Mouse (Mus musculus): ENCODE data around the gene Eogt.

Eogt gene

GRCm38 (mm10) chr6:97148383-97149251 is at the start of gene Eogt:
Gene Eogt (minus strand): TSS chr6:97149182.
- DNase-seq (ENCODE audit: extremely low spot score): peak; percentile 77

DNA sequence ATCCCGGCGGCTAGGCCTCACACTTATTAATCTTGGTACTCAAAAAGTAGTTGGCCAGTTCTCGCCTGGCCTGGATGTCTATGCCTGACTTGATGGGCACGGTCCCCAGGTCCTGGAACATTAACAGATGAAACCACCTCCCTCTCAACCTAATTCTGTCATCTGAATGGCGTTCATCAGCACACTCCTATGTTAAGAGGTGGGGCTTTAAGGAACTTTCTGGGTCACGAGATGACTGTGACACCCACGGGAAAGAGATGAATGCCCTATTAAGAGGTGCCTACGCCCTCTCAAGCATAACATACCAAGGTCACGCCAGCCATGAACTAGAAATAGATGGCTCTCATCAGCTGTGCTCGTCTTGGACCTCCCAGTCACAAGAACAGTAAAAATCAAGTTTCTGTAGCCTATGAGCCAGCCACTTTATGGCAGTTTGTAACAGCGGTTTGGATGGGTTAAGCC is 30.4 kb upstream of the Eogt start:
- no peak for DNase-seq (ENCODE audit: extremely low spot score)

DNA sequence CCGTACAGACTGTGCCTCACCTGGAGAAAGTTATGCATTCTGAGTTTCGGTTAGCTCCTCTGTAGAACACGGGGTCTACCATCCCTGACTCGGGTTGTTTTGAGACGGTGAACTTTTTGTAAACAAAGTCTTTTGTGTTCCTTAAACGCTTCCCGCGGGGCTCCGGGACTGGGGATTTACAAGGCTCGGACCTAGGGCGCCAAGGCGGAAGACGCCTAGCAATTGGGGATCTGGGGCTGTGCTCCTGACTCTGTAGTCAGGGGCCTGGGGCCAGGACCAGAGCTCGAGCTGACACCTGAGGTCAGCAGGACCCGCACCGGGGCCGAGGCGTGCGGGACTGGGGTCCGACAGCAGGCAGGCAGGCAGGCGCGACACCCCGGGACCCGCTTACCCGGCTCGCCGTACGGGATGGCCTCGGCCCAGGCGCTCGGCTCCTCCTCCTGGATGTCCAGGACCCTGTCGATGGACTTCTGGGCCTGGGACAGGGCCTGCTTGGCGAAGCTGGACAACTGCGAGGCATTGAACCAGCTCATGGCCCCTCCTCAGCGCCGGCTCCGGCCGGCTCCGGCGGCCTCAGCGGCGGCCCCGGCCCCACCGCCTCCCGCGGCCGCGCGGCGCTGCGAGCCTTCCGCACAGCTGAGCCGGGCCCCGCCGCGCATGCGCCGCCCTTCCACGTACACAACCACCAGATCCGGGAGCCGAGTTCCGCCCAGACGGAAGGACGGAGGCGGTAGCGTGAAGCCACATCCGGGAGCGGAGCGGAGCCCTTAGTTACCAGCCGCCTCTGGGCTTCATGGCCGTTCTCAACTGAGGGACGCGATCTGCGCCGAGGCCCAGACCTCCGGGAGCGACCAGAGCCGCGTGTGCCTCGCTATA is 29.7 kb upstream of the Eogt start, which contains the start of gene Tmf1:
Gene Tmf1 (minus strand): TSS at position 632 of the 876 bp plus-strand sequence.
- peak; percentile 90 for DNase-seq (ENCODE audit: extremely low spot score)

DNA sequence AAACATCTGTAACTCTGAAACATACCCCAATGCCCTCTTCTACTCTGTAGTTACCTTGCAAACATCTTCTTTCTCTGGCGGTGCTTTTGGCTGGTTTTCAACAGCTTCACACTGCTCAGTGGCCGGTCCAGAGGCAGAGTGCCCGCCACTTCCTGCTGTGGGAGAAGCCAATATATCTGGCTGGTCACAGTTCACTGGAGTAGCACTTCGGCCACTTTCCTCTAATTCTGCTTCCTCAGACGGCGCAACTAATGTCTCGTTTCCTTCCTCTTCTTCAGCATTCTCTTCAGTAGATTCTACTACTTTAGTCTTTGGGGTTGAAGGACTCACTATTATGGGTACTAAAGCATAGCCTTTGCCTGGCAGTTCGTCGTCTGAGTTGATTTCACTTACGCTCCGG is 26.7 kb upstream of the Eogt start:
- DNase-seq (ENCODE audit: extremely low spot score): no peak

GRCm38 (mm10) chr6:97150156-97150555 is 1.2 kb upstream of the Eogt start:
- DNase-seq (ENCODE audit: extremely low spot score): no peak

DNA sequence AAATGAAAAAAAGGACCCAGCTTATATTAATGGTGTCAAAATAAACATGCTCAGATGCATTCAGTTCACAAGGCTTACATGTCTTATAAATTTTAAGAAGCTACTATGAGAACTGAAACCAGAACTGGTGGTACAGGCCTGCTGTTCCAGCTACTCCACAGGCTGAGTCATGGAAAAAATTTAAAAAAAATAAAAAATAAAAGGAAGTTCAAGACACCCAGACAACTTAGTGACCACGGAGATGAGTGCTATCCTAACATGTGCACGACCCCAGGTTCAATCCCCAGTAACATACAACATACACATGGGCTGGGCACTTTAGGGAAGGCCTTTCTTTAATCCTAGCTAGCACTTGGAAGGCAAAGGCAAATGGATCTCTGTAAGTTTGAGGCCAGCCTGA is 739 bp upstream of the Eogt start:
- DNase-seq (ENCODE audit: extremely low spot score): no peak

DNA sequence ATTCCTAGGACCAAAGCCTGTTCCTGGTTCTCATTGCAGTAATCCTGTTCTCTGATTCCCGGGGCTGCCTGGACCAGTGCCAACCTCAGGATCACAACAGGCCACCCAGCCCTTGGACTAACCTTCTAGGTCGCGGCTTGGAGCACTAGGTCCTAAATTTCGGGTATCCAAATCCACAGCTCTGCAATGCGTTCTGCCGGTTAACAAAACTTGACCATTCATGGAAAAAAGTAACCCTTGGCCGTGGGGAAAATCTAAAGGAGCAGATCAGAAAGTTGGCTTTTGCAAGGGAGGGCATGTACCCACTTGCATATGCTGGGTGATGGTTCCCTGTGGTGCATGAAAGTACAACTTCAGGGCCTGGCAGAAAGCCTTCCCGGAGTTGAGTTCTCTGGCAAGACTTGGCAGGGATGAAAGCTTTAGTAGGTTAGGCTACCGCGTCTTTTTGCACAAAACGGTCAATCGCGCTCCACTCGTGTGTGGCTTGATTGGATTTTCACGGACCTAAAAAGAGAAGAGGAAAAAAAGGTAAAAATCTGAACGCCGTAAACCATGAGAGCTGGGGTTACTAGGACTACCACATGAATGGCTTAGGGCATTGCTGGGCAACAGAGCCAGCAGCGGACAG is 1.1 kb downstream of the Eogt start:
- DNase-seq (ENCODE audit: extremely low spot score): peak; percentile 19

GRCm38 (mm10) chr6:97145156-97145555 is 3.8 kb downstream of the Eogt start:
- no peak for DNase-seq (ENCODE audit: extremely low spot score)

DNA sequence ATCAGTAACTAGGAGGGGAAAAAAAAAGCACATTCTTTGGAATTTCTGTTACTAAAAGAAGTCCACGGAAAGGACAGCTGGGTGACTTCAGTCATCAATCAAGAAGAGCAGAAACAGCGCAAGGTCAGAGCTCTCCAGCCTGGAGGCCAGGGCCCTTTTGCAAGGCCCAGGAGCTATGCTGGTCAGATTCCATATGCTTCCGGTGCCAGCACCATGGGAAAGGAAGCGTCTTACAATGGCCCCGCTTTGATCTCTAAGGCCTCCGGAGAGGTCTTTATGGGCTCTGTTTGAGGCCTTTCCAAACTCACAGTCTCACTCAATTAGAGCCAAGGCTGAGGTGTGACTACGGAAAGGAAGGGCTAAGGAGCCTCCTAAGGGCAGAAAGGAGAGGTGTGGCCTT is 4.6 kb downstream of the Eogt start:
- peak; percentile 40 for DNase-seq (ENCODE audit: extremely low spot score)

DNA sequence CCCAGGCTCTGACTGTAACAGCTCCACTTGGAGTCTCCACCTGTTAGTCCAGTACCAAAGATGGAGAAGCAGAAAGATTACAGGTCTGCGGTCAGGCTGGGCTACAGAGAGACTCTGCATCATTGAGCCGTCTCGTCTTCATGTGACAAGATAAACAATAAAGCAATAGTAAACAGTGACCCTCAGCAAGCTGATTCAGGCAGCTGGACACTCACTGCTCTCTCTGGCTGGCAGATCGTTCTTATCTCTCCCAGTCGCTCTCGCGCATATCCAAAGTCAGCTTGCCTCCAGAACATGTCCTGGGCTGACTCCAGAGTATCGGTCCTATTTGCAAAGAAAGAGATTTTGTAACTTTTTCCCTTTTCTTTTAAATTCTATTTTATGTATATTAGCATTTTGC is 6.4 kb downstream of the Eogt start:
- no peak for DNase-seq (ENCODE audit: extremely low spot score)

DNA sequence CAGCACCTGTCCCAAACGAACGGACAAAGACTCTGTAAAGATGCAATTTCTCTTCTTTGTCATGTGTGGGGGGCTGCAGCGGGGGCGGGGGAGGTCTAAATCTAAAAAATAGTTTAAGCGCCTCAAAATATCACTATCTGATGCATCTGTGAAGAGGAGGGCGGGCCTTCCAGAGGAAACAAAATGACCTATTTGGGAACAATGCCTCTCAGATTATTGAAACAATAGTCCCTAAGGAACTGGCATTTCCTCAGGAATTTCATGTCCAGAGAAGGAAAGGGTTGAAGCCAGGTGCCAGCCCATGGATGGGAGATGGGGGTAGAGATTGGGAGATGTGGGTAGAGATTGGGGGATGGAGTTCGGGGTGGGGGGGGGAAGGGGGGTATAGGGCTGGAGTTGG is 7.2 kb downstream of the Eogt start:
- DNase-seq (ENCODE audit: extremely low spot score): no peak

- DNase-seq (ENCODE audit: extremely low spot score): no peak
Measured at GRCm38 (mm10) chr6:97132707-97133303, 16.2 kb downstream of the Eogt start.

DNA sequence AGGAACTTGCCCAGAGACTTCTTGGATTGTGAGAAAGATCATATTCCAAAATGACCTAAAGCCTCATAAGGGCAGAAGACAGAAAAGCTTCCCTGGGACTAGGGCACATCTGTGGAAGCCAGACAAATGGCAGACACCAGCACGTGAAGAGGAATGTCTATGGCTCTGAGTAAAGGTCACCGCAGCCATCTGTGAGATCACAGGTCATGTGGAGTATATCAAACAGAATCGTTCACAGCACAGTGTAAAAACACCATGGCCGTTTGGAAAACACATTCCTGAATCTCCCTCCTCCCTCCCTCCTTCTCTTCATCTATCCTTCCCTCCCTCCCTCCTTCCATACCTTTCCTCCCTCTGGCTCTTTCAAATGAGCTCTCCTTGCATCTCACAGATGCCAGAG is 17.2 kb downstream of the Eogt start:
- DNase-seq (ENCODE audit: extremely low spot score): no peak

DNA sequence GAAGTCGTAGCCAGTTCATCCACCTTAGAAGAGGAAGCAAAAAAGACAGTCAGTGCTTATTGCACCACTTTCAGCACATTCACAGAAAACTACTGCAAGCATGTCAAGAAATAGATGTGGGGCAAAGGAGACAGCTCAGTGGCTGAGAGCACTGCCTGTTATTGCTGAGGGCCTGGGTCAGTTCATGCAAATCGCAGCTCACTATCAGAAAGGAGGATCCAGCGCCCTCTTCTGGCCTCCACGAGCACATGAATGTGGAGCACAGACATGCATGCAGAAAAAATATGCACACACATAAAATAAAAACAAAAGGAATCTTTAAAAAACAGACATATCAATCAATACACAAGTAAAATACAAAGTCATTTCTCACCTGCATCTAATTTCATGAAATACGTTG is 18.0 kb downstream of the Eogt start:
- DNase-seq (ENCODE audit: extremely low spot score): no peak

GRCm38 (mm10) chr6:97124336-97125010 is 24.5 kb downstream of the Eogt start:
- DNase-seq (ENCODE audit: extremely low spot score): no peak

GRCm38 (mm10) chr6:97120922-97121321 is 28.1 kb downstream of the Eogt start:
- DNase-seq (ENCODE audit: extremely low spot score): no peak

DNA sequence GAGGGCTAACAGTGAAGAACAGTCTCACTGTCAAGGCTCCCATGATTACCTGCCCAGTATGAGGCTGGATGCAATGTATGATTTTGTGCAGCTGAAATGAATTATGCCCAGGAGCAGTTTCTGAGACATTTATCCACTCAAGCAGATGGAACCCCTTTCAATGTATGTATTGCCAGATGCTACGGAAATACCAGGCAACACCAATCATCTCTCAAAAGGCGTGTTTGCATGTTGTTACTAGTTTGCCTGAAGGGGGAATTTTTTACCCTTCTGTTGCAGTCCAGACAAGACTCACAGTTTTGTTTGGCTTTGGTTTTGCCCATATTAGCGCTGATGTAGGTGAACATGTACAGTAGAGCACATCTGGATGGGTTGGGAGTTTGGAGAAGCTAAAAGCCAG is 30.7 kb downstream of the Eogt start:
- no peak for DNase-seq (ENCODE audit: extremely low spot score)

DNA sequence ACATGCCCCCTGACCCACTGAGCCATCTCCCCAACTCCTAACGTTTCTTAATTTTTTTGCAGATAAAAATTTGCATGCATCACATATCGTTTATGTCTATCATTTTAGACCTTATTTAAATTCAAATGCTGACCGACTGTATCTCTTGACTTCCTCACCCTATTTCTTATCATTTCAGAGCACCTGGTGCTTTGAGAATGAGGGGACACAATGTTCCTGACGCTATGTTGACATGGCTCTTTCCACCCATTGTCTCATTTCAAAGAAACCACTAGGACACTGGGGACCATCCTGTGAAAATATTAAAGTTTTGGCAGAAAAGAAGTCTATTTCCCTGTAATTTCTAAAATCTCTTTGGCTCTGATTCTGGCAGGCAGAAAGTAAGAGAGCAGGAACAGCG is 32.1 kb downstream of the Eogt start:
- no peak for DNase-seq (ENCODE audit: extremely low spot score)

- no peak for DNase-seq (ENCODE audit: extremely low spot score)
Measured at GRCm38 (mm10) chr6:97114821-97115220, 34.2 kb downstream of the Eogt start.

DNA sequence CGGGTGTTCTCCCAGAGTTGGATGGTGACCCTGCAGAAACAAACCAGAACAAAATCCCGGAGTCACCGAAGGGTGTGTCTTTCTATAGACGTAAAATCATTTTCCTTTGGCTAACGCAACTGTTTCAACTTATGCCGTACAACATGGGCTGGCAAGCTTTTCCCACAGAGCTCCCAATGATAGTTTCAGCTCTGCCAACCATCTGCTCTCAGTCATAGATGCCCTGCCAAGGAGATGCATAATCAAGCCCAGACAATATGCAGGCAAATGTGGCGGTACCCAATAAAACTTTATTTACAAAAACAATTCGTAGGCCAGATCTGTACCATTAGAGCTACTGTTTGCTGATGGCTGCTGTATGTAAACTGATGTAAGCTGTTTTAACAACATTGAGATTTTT is 36.8 kb downstream of the Eogt start:
- no peak for DNase-seq (ENCODE audit: extremely low spot score)

DNA sequence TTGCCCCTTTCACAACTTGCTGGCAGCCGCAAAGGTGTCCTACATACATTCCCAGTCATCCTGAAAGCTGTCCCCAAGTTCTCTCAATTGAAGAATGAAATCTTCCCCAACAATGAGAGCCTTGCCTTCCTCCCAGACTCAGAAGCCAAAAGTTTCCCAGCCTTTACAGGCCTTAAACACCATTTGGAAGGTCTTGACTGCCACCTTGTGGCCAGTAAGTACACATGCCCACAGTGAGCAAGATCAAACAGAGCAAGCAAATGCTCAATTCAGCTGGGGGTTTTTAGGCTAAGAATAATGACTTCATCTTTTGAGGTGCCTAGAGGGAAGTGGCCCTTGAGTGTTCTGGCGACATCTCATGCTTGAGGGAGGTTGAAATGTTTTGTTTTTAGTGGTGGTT is 42.2 kb downstream of the Eogt start:
- DNase-seq (ENCODE audit: extremely low spot score): peak; percentile 49
